Mouse (Mus musculus) megakaryocyte, embryonic 14.5 days (primary cell): ENCODE data around the gene Tdrd9. TPM values are rescaled to one million over a fixed set of nuclear protein-coding genes. Genes with fewer than 3 reads are reported as not detected.

Experiments
- H3K27me3 ChIP-seq: replicated peaks from 2 replicates; pipeline ENCODE3; 2012; ENCODE audit warnings: inconsistent platforms
- H3K36me3 ChIP-seq: replicated peaks from 2 replicates; pipeline ENCODE3; 2012; ENCODE audit warnings: low read length, inconsistent platforms, mixed read lengths
- H3K4me1 ChIP-seq: 2 replicates; pipeline ENCODE4 v1.6.1; 2012; ENCODE audit warnings: inconsistent platforms
- H3K4me3 ChIP-seq: replicated peaks from 2 replicates; pipeline ENCODE3; 2012; ENCODE audit warnings: moderate library complexity, mild to moderate bottlenecking, inconsistent platforms
- H3K9me3 ChIP-seq: 2 replicates; pipeline ENCODE4 v1.6.1; 2012; ENCODE audit warnings: inconsistent platforms
- FLI1 ChIP-seq: IDR thresholded peaks from 2 replicates; pipeline ENCODE4 v1.6.1; 2012; ENCODE audit warnings: low read length, inconsistent platforms, mixed read lengths
- GATA1 ChIP-seq: IDR thresholded peaks from 3 replicates; pipeline ENCODE4 v1.6.1; 2012; ENCODE audit warnings: mixed read lengths, low read length, inconsistent platforms, borderline replicate concordance
- polyA plus RNA-seq: library from polyadenylated mRNA; stranded (reverse); fragments of >175 nt; gene quantifications from 2 replicates; pipeline ENCODE4 v1.2.3, GENCODE M21; 2012; ENCODE audit warnings: low replicate concordance; ENCODE audit not compliant: insufficient read depth

Gene Tdrd9
- polyA plus RNA-seq, 1 experiment: 0.30 TPM

DNA sequence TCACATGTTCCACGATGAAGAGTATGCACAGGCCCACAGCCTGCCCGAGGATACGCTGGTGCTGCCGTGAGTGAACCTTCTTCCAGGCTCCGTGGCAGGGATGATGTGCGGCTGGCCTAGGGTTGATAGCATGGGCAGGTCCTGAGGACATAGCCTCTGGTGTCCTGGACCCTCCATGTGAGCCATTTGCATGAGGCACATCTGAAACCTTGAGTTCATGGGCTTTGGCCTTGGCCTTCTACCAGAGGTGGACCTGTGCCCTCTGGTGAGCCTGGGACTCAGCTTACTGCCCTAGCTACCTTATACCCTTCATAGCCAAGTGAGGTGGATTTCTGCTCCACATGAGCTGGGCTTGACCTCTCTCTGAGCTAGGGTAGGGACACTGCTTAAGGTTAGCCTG lies 140.9 kb downstream of the Tdrd9 start:
- Histone ChIP-seq H3K27me3 (peaks cover 82% of the 10 kb centered on the region), H3K4me1 (peaks cover 9% of the 10 kb centered on the region), H3K4me3 (no peak overlapping the region), H3K9me3 (no peaks in the 10 kb centered on the region), H3K36me3 (no peaks in the 10 kb centered on the region)
- no peak for TF ChIP-seq GATA1
- no peak for TF ChIP-seq FLI1

- Histone ChIP-seq H3K4me3 (no peak overlapping the region), H3K4me1 (peaks cover 9% of the 10 kb centered on the region), H3K36me3 (no peaks in the 10 kb centered on the region), H3K27me3 (peaks cover 82% of the 10 kb centered on the region), H3K9me3 (no peaks in the 10 kb centered on the region)
- TF ChIP-seq GATA1 (no peak), FLI1 (no peak)
Observed at GRCm38 (mm10) chr12:112112686-112113396, 141.5 kb downstream of the Tdrd9 start.

DNA sequence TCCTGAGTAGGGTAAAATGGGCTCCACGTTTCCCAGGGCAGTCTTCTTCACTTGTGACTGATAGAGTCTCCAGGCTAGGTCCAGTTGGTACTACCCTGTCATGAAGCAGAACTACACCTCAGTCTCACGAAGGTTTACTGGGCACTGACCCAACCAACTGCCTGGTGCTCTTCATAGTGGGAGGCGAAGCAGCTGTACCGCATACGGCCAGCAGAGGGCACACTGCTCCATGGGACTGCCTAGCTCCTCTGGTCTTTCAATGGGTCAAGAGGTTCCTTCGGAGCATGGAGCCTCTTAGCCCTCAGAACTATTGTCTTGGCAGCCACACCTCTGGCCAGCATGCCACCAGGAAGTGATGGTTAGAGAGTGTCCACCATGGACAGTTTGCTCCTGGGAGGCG lies 142.4 kb downstream of the Tdrd9 start:
- Histone ChIP-seq H3K36me3 (no peaks in the 10 kb centered on the region), H3K4me3 (no peak overlapping the region), H3K9me3 (no peaks in the 10 kb centered on the region), H3K27me3 (peaks cover 84% of the 10 kb centered on the region), H3K4me1 (peaks cover 9% of the 10 kb centered on the region)
- TF ChIP-seq GATA1 (no peak), FLI1 (no peak)

- Histone ChIP-seq H3K9me3 (no peaks in the 10 kb centered on the region), H3K4me3 (no peak overlapping the region), H3K27me3 (peaks cover 86% of the 10 kb centered on the region), H3K36me3 (no peaks in the 10 kb centered on the region), H3K4me1 (peaks cover 9% of the 10 kb centered on the region)
- no peak for TF ChIP-seq GATA1
- no peak for TF ChIP-seq FLI1
Observed at GRCm38 (mm10) chr12:112117006-112117405, 145.6 kb downstream of the Tdrd9 start.

DNA sequence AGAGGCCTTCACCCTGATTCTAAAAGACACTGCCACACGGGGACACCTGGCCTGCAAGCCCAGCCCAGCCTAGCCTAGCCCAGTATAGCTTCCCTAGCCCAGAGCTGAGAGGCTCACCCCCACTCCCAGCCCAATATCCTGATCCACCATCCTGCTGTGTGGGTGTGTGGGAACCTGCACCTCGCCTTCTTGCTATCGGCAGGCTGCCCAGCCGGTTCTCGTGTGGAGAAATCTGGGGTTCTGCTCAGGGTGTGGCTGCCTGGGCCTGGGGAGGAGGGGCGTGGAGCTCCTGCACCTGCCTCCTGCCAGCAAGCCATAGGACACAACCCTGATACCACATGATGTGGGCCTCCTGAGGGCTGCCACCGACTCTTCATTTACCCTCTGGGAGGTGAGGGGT lies 146.3 kb downstream of the Tdrd9 start:
- peaks cover 8% of the 10 kb centered on the region for H3K4me1 ChIP-seq
- no peak overlapping the region for H3K4me3 ChIP-seq
- H3K9me3 ChIP-seq: no peaks in the 10 kb centered on the region
- H3K36me3 ChIP-seq: no peaks in the 10 kb centered on the region
- TF ChIP-seq FLI1 (no peak), GATA1 (no peak)
- H3K27me3 ChIP-seq: peaks cover 85% of the 10 kb centered on the region

Other genes starting within 250 kb of the Tdrd9 start
- 21.5 and 66.3 TPM in 2 replicates for gene Klc1, start 212.7 kb upstream of the Tdrd9 start, polyA plus RNA-seq
- gene Xrcc3, start 157.7 kb upstream of the Tdrd9 start, polyA plus RNA-seq: 2.2 and 3.2 TPM in 2 replicates
- gene Zfyve21, start 157.4 kb upstream of the Tdrd9 start, polyA plus RNA-seq: 15.3 and 16.7 TPM in 2 replicates
- 15.6 and 22.6 TPM in 2 replicates for gene Ppp1r13b, start 63.4 kb upstream of the Tdrd9 start, polyA plus RNA-seq
- gene Atp5mpl, start 4.6 kb upstream of the Tdrd9 start, polyA plus RNA-seq: 15.5 TPM in 1 of 2 replicates, not detected in the other
- gene Rd3l, start 9.8 kb downstream of the Tdrd9 start, polyA plus RNA-seq: not detected in 2 replicates
- gene Aspg, start 135.1 kb downstream of the Tdrd9 start, polyA plus RNA-seq: not detected in 2 replicates
- gene Kif26a, start 174.6 kb downstream of the Tdrd9 start, polyA plus RNA-seq: not detected in 2 replicates